Mouse (Mus musculus) bone marrow macrophage, adult 2 months (primary cell): Measurements from ENCODE around the gene Crhr2. TPM values are rescaled to one million over a fixed set of nuclear protein-coding genes. Genes with fewer than 3 reads are reported as not detected.

ENCODE experiments used
- H3K27ac ChIP-seq: 2 replicates; pipeline ENCODE4 v1.5.1; 2012; ENCODE audit warnings: low read depth, low read length; ENCODE audit not compliant: insufficient read depth
- H3K4me1 ChIP-seq: 2 replicates; pipeline ENCODE4 v1.6.1; 2012; ENCODE audit warnings: low read length; ENCODE audit not compliant: control insufficient read depth, insufficient read depth
- H3K4me3 ChIP-seq: 2 replicates; pipeline ENCODE4 v1.5.1; 2012; ENCODE audit warnings: mild to moderate bottlenecking, low read length, moderate library complexity; ENCODE audit not compliant: insufficient read depth
- CTCF ChIP-seq: IDR thresholded peaks from 2 replicates; pipeline ENCODE4 v1.5.1; 2012; ENCODE audit warnings: low read depth, mild to moderate bottlenecking, low read length, moderate library complexity
- POLR2A ChIP-seq: IDR thresholded peaks from 2 replicates; pipeline ENCODE4 v1.6.1; 2012; ENCODE audit warnings: mild to moderate bottlenecking, low read depth, low read length, borderline replicate concordance
- polyA plus RNA-seq: library from polyadenylated mRNA; stranded (reverse); fragments of >200 nt; gene quantifications from 2 replicates; pipeline ENCODE4 v1.2.4, GENCODE M21; 2012; ENCODE audit not compliant: missing spikeins, insufficient read depth, insufficient read length

Gene Crhr2
- polyA plus RNA-seq, 1 experiment, result not detected

GRCm38 (mm10) chr6:55130631-55131030, 2.2 kb downstream of the Crhr2 start:
- no peak overlapping the region for H3K27ac ChIP-seq
- H3K4me1 ChIP-seq, result no peaks in the 10 kb centered on the region
- TF ChIP-seq CTCF (no peak), POLR2A (no peak)
- no peak overlapping the region for H3K4me3 ChIP-seq

- Histone ChIP-seq H3K4me3 (no peak overlapping the region), H3K27ac (no peak overlapping the region), H3K4me1 (no peaks in the 10 kb centered on the region)
- TF ChIP-seq CTCF (no peak), POLR2A (no peak)
Measured at GRCm38 (mm10) chr6:55128391-55128790, 4.4 kb downstream of the Crhr2 start.

- H3K4me3 ChIP-seq, result no peak overlapping the region
- no peak for TF ChIP-seq POLR2A
- no peak overlapping the region for H3K27ac ChIP-seq
Measured at GRCm38 (mm10) chr6:55126576-55126975, 6.2 kb downstream of the Crhr2 start.

GRCm38 (mm10) chr6:55123056-55123455, 9.8 kb downstream of the Crhr2 start:
- no peak overlapping the region for H3K4me3 ChIP-seq
- H3K27ac ChIP-seq, result no peak overlapping the region
- TF ChIP-seq CTCF, result no peak
- TF ChIP-seq POLR2A, result no peak
- H3K4me1 ChIP-seq, result 0 out of 2 replicates have a peak, but pooled peaks cover 3% of the 10 kb centered on the region

More at GRCm38 (mm10) chr6:55126576-55126975, 6.2 kb downstream of the Crhr2 start:
- 0 out of 2 replicates have a peak, but pooled peaks cover 3% of the 10 kb centered on the region for H3K4me1 ChIP-seq

- no peak overlapping the region for H3K27ac ChIP-seq
- no peak for TF ChIP-seq POLR2A
- no peak for TF ChIP-seq CTCF
- H3K4me3 ChIP-seq, result peak overlapping the region; percentile 45
- no peaks in the 10 kb centered on the region for H3K4me1 ChIP-seq
Measured at GRCm38 (mm10) chr6:55117325-55118109, 15.3 kb downstream of the Crhr2 start.

GRCm38 (mm10) chr6:55108358-55108757, 24.5 kb downstream of the Crhr2 start:
- Histone ChIP-seq H3K27ac (no peak overlapping the region), H3K4me1 (no peaks in the 10 kb centered on the region)
- no peak for TF ChIP-seq CTCF

GRCm38 (mm10) chr6:55098603-55099002, 34.2 kb downstream of the Crhr2 start:
- Histone ChIP-seq H3K4me3 (no peak overlapping the region), H3K4me1 (no peaks in the 10 kb centered on the region), H3K27ac (no peak overlapping the region)
- TF ChIP-seq CTCF (no peak), POLR2A (no peak)

More at GRCm38 (mm10) chr6:55108358-55108757, 24.5 kb downstream of the Crhr2 start:
- H3K4me3 ChIP-seq, result no peak overlapping the region

- H3K4me1 ChIP-seq, result no peaks in the 10 kb centered on the region
- TF ChIP-seq POLR2A (no peak), CTCF (no peak)
- no peak overlapping the region for H3K27ac ChIP-seq
- no peak overlapping the region for H3K4me3 ChIP-seq
Measured at GRCm38 (mm10) chr6:55098030-55098429, 34.8 kb downstream of the Crhr2 start.

GRCm38 (mm10) chr6:55093431-55094146, 39.2 kb downstream of the Crhr2 start:
- TF ChIP-seq POLR2A (no peak), CTCF (no peak)
- H3K4me3 ChIP-seq, result no peak overlapping the region
- no peak overlapping the region for H3K27ac ChIP-seq
- H3K4me1 ChIP-seq, result no peaks in the 10 kb centered on the region

GRCm38 (mm10) chr6:55091396-55091795, 41.4 kb downstream of the Crhr2 start:
- no peak overlapping the region for H3K27ac ChIP-seq
- no peaks in the 10 kb centered on the region for H3K4me1 ChIP-seq
- no peak overlapping the region for H3K4me3 ChIP-seq
- TF ChIP-seq CTCF, result no peak
- TF ChIP-seq POLR2A, result no peak
